Mouse (Mus musculus) ovary, postnatal 14 days (tissue): Measurements from ENCODE around the gene Cys1.

Experiments used
- DNase-seq: peaks from one replicate; pipeline ENCODE4 v3.0.0; 2022; ENCODE audit warnings: low spot score

Cys1 gene

DNA sequence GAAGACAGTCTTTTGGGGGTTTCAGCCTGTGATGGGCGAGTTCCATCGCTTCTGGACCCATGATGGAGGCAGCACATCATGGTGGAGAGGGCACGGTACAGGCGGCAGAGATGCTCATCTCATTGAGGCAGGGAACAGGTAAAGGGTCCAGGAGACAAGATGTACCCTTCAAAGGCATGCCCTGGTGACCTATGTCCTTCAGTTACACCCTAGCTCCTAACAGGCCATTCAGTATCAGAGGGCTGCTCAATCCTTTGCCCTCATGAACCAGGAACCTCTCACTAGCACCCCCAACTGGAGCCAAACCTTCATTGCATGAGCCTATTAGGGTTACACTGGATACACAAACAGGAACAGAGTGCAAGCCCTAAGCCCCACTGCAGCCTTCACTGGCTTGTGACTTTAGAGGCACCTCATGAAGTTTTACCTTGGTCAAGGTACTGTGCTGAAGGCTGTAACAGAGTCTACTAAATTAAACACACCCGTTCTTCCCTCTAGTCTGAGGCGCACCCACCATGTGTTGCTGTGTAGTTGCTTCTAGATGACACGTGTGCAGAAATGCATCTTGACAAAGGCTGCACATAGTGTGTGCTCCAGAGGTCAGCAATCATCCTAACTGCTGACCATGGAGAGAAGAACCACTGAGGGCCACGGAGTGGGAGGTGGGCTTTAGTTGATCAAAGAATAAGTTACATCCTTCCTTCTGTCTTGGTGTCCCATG, 16.0 kb upstream of the Cys1 start:
- DNase-seq = no peak

DNA sequence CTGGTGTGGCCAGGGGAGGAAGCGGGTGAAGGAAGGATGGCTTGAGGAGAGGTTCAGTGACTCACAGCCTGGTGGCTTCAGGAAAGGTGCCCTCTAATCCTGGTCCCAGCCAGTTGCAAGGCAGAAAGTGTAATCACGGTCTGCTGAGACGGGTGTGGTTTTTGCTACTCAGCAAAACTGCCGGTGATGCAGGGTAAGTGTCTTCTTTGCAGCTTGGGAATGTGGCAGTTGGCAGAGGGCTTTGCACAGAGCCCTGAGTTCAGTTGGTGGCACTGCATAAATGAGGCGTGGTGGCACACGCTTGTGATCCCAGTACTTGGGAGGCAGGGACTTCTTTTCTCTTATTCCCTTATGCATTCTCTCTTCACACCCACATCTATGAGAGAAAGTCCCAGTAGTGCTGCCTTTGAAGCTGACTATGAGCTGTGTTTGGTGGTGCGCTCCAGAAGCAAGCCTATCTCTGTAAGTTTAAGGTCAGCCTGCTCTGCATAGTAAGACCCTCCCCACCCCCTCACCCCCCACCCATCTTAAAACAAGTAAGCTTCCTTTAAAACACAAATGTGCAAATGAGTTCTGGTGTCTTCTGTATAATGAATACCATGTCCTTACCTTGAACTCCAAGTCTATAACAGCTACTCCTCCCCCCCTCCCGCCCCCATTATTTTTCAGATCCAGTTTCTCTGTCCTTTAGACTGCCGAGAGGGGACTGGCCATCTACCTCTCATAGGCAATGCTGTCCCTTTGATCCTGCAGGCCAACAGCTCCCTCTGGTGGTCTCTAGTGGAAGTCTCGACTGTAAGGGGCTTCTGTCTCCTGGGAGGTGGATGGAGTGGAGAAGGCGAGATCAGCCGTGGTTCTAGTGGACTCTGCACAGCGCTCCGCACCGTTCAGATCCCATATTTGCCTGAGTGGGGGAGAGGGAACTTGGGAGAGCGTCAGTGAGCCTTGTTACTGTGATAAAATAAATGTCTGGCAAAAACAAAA, 15.2 kb upstream of the Cys1 start:
- DNase-seq = peak; percentile 81

DNA sequence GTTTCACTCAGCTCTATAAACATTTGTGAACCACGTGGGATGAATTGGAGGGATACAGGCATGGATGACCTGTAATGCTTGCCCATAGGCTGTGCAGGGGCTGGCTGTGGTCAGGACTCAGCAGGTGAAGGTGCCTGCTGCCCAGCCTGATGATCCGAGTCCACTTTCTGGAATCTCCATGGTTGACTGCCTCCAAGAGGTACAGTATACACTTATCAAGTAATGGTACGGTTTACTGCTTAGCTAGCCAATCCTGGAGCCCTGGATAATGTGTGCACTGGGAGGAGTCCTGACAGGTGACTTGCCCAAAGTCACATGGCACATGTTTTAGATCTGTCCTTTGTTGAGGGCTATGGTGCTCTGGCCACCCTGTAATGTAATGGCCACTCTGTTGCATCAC, 8.7 kb upstream of the Cys1 start:
- DNase-seq = no peak

DNA sequence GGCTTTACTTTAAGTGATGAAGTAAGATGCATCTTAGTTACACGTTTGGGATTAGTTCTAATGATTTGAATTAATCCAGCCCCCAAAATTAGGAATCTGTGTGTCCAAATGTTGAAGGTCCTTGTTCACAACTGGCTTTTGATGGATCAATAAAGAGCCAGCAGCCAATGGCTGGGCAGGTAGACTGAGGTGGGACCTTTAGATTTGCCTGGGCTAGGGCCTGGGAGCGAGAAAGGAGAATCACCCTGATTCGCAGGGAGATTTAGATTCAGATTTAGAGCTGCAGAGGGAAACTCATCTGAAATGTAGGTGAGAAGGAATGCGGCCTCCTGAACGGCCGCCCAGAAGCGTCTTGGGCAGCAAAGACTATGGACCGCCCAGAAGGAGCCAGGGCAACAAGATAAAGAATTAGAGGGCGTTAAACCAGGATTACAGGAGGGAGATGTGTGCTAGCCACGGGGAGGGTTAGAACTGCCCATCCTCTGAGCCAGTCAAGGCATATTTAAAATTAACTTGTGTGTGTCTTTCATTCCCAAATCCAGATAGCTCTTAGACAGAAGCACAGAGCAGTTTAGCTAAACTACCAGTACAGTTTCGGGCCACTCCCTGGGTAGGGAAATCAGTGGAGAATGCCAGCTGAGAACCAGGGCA, 5.2 kb upstream of the Cys1 start:
- no peak for DNase-seq

- DNase-seq = no peak
Observed at GRCm38 (mm10) chr12:24686038-24686695, 4.6 kb upstream of the Cys1 start.

DNA sequence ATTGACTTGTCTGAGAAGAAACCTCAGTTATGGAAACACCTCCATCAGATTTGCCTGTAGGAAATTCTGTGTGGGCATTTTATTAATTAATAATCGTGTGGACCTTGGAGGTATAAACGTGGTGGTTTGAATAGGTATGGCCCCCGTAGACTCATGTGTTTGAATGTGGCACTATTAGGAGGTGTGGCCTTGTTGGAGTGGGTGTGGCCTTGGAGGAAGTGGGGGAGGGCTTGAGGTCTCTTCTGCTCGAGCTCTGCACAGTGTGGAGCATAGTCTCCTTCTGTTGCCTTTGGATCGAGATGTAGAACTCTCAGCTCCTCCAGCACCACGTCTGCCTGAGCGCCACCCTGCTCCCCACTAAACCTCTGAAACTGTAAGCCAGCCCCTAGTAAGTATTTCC, 1.8 kb upstream of the Cys1 start:
- DNase-seq = no peak

- DNase-seq = no peak
Observed at GRCm38 (mm10) chr12:24682563-24682962, 950 bp upstream of the Cys1 start.

GRCm38 (mm10) chr12:24680492-24681285, 924 bp downstream of the Cys1 start:
- DNase-seq = peak; percentile 29

- no peak for DNase-seq
Observed at GRCm38 (mm10) chr12:24680096-24680491, 1.5 kb downstream of the Cys1 start.

GRCm38 (mm10) chr12:24662131-24662530, 19.5 kb downstream of the Cys1 start:
- DNase-seq = no peak

- DNase-seq = no peak
Observed at GRCm38 (mm10) chr12:24661100-24661499, 20.5 kb downstream of the Cys1 start.

DNA sequence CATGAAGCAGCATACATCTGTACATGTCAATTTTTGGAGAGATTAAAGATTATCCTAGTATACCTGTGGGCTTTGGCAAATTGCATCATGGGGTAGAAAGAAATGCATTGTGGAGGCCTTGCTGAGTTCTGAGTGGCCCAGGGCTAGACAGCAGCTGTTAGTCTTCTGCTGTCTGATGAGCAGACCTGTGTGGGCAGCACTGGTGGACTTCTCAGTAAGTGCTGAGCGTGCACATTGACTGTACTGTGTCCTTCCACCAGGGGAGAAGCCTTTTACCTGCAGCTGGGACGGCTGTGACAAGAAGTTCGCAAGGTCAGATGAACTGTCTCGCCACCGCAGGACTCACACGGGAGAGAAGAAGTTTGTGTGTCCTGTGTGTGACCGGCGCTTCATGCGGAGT, 21.7 kb downstream of the Cys1 start:
- DNase-seq = no peak

GRCm38 (mm10) chr12:24658998-24659397, 22.6 kb downstream of the Cys1 start:
- no peak for DNase-seq

GRCm38 (mm10) chr12:24656436-24656835, 25.2 kb downstream of the Cys1 start:
- no peak for DNase-seq

- DNase-seq = no peak
Observed at GRCm38 (mm10) chr12:24654065-24654862, 27.3 kb downstream of the Cys1 start.

- peak; percentile 97 for DNase-seq
Observed at GRCm38 (mm10) chr12:24651642-24652342, 29.8 kb downstream of the Cys1 start.

DNA sequence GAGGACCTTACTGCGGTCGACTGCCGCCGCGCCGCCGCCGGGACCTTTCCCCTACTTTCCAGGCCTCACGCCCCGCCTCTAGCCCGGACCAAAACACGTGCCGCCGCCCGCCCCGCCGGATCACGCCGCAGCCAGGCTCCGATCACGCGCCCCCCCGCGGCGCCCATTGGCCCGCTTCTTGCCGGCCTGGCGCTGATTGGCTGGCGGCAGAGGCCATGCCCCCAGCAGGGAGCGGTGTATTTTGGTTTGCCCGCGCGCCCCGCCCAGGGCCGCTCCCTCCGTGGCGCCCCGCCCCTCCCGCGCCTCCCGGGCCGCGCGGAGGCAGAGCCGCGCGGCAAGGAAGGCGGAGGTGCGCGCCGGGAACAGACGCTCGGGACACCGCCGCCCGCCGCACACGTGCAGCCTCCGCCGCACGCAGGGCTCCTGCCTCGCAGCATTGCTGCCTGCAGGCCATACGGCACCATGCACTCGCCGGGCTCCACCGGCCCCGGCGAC, 30.5 kb downstream of the Cys1 start, which contains the start of gene Klf11:
Gene Klf11, plus strand, starts transcription at position 212 of the 495 bp plus-strand sequence.
- peak; percentile 98 for DNase-seq

- no peak for DNase-seq
Observed at GRCm38 (mm10) chr12:24650415-24651062, 31.1 kb downstream of the Cys1 start.

GRCm38 (mm10) chr12:24648094-24648493, 33.5 kb downstream of the Cys1 start:
- no peak for DNase-seq
